9 mouse cellular contexts compared by ENCODE assay signal in genomic region chr7:49496111-49496510, GRCm38 (mm10).
A peak's percentile ranks its signal among the peaks of the same experiment; 100 is the strongest.
DNase-seq lines count a peak whose midpoint lies in the region; ATAC-seq lines count a peak whose summit lies in the region.
"Had no signal": no experiment of that assay in that cellular context is flagged by ENCODE, and none has a peak within 500 bp of the region (broad histone marks: within the 10 kb centered on the region; RNA-seq: fewer than 3 reads in every experiment).

No protein-coding gene starts in this region.

- peaks cover 27% of the 10 kb centered on the region for H3K36me3 ChIP-seq in heart, embryonic 10.5 days
- H3K36me3 ChIP-seq in lung, embryonic 15.5 days = peaks cover 4% of the 10 kb centered on the region
- H3K36me3 ChIP-seq in hindbrain, embryonic 16.5 days (ENCODE audit: control insufficient read depth, insufficient read depth, low read length) = peaks cover 7% of the 10 kb centered on the region
- H3K36me3 ChIP-seq in neural tube, embryonic 14.5 days (ENCODE audit: control insufficient read depth, insufficient read depth, low read length) = no peaks in the 10 kb centered on the region

- no peaks in the 10 kb centered on the region for H3K9me3 ChIP-seq in heart, embryonic 10.5 days
- H3K9me3 ChIP-seq in lung, embryonic 15.5 days = no peaks in the 10 kb centered on the region
- H3K9me3 ChIP-seq in hindbrain, embryonic 16.5 days (ENCODE audit: control insufficient read depth, low read length) = no peaks in the 10 kb centered on the region
- no peaks in the 10 kb centered on the region for H3K9me3 ChIP-seq in neural tube, embryonic 14.5 days (ENCODE audit: control insufficient read depth, low read length)

- ATAC-seq in lung, embryonic 15.5 days (ENCODE audit: borderline replicate concordance, extremely low read depth, low FRiP score, low TSS enrichment) = peak; percentile 71
- peak; percentile 63 for ATAC-seq in hindbrain, embryonic 16.5 days
- peak; percentile 49; the same call in 1 of the 2 replicates for ATAC-seq in neural tube, embryonic 14.5 days (ENCODE audit: low read depth)

- WGBS in heart, embryonic 10.5 days = 49% methylated on average over 11 of the region's 11 CpGs
- WGBS in lung, embryonic 15.5 days = 29% methylated on average over 11 of the region's 11 CpGs
- 15% methylated on average over 11 of the region's 11 CpGs for WGBS in hindbrain, embryonic 16.5 days
- WGBS in neural tube, embryonic 14.5 days = 17% methylated on average over 11 of the region's 11 CpGs

- peak overlapping the region; percentile 86 for H3K27ac ChIP-seq in heart, embryonic 10.5 days
- H3K27ac ChIP-seq in lung, embryonic 15.5 days = peak overlapping the region; percentile 58
- no peak overlapping the region; the same call in 1 of the 2 replicates for H3K27ac ChIP-seq in hindbrain, embryonic 16.5 days (ENCODE audit: low read depth, low read length)
- no peak overlapping the region for H3K27ac ChIP-seq in neural tube, embryonic 14.5 days (ENCODE audit: low read depth, low read length)

- no peaks in the 10 kb centered on the region for H3K27me3 ChIP-seq in heart, embryonic 10.5 days (ENCODE audit: insufficient read depth, poor library complexity, severe bottlenecking)
- no peaks in the 10 kb centered on the region for H3K27me3 ChIP-seq in lung, embryonic 15.5 days
- H3K27me3 ChIP-seq in hindbrain, embryonic 16.5 days (replicated peaks; ENCODE audit: control insufficient read depth, insufficient read depth, low read length) = no peaks in the 10 kb centered on the region
- no peaks in the 10 kb centered on the region for H3K27me3 ChIP-seq in neural tube, embryonic 14.5 days (ENCODE audit: control insufficient read depth, insufficient read depth, low read length)

- H3K9ac ChIP-seq in lung, embryonic 15.5 days = no peak overlapping the region
- H3K9ac ChIP-seq in hindbrain, embryonic 16.5 days (ENCODE audit: low read depth, low read length) = no peak overlapping the region
- H3K9ac ChIP-seq in neural tube, embryonic 14.5 days (replicated peaks; ENCODE audit: low read depth, low read length) = 0 out of 2 replicates have a peak overlapping the region, but pooled peaks have one; percentile 11

- H3K4me1 ChIP-seq in heart, embryonic 10.5 days = peaks cover 40% of the 10 kb centered on the region
- H3K4me1 ChIP-seq in lung, embryonic 15.5 days = peaks cover 23% of the 10 kb centered on the region
- H3K4me1 ChIP-seq in hindbrain, embryonic 16.5 days (ENCODE audit: control insufficient read depth, insufficient read depth, low read depth, low read length) = peaks cover 19% of the 10 kb centered on the region
- peaks cover 9% of the 10 kb centered on the region; the same call in 1 of the 2 replicates for H3K4me1 ChIP-seq in neural tube, embryonic 14.5 days (ENCODE audit: control insufficient read depth, insufficient read depth, low read length)

- DNase-seq in heart, embryonic 10.5 days (ENCODE audit: low spot score) = no peak
- no peak for DNase-seq in heart, adult 11 months
- no peak for DNase-seq in lung, adult 18-20 months
- no peak for DNase-seq in thymus, postnatal 0 days (ENCODE audit: low spot score)
- no peak for DNase-seq in spleen, postnatal 4 days (ENCODE audit: low spot score in 2 of 2)
- DNase-seq: cerebellum, adult 11-12 months had no signal

- no peak overlapping the region for H3K4me3 ChIP-seq in heart, embryonic 10.5 days
- H3K4me3 ChIP-seq in lung, embryonic 15.5 days = no peak overlapping the region
- no peak overlapping the region for H3K4me3 ChIP-seq in hindbrain, embryonic 16.5 days (ENCODE audit: low read length)
- no peak overlapping the region for H3K4me3 ChIP-seq in neural tube, embryonic 14.5 days (ENCODE audit: low read depth, low read length)

- H3K4me2 ChIP-seq in lung, embryonic 15.5 days = no peak overlapping the region
- no peak overlapping the region for H3K4me2 ChIP-seq in hindbrain, embryonic 16.5 days (ENCODE audit: low read length)
- H3K4me2 ChIP-seq in neural tube, embryonic 14.5 days (ENCODE audit: low read depth, low read length) = no peak overlapping the region

Comparison
In these comparisons a context has a peak if more than half of its experiments do, and no peak if none do; other contexts are left out.
1. H3K27ac ChIP-seq: peak in heart, embryonic 10.5 days (single experiment) and lung, embryonic 15.5 days (single experiment); none in hindbrain, embryonic 16.5 days (single experiment) and neural tube, embryonic 14.5 days (single experiment).
2. Peak in every context shown above with its lines, with median percentiles within 50 percentile points of each other: ATAC-seq.